Mouse (Mus musculus): ENCODE results near the gene Rtn3.

Gene Rtn3

GRCm38 (mm10) chr19:7487680-7488079 is 4.6 kb upstream of the Rtn3 start:
- DNase-seq (ENCODE audit: low read depth, low spot score): peak; percentile 63

GRCm38 (mm10) chr19:7484076-7484475 is 995 bp upstream of the Rtn3 start:
- DNase-seq (ENCODE audit: low read depth, low spot score): peak; percentile 68

- peak; percentile 94 for DNase-seq (ENCODE audit: low read depth, low spot score)
These were observed 416 bp upstream of the Rtn3 start for GRCm38 (mm10) chr19:7483512-7483882.

GRCm38 (mm10) chr19:7482266-7482598 is 849 bp downstream of the Rtn3 start:
- DNase-seq (ENCODE audit: low read depth, low spot score): no peak

GRCm38 (mm10) chr19:7481541-7482265 is 1.4 kb downstream of the Rtn3 start:
- peak; percentile 61 for DNase-seq (ENCODE audit: low read depth, low spot score)

- DNase-seq (ENCODE audit: low read depth, low spot score): no peak
These were observed 3.3 kb downstream of the Rtn3 start for GRCm38 (mm10) chr19:7479751-7480248.

- DNase-seq (ENCODE audit: low read depth, low spot score): no peak
These were observed 12.4 kb downstream of the Rtn3 start for GRCm38 (mm10) chr19:7470643-7471042.

- no peak for DNase-seq (ENCODE audit: low read depth, low spot score)
These were observed 15.2 kb downstream of the Rtn3 start for GRCm38 (mm10) chr19:7467915-7468314.

- no peak for DNase-seq (ENCODE audit: low read depth, low spot score)
These were observed 23.7 kb downstream of the Rtn3 start for GRCm38 (mm10) chr19:7459370-7459769.

- no peak for DNase-seq (ENCODE audit: low read depth, low spot score)
These were observed 24.2 kb downstream of the Rtn3 start for GRCm38 (mm10) chr19:7458901-7459300.

GRCm38 (mm10) chr19:7456803-7457202 is 26.3 kb downstream of the Rtn3 start:
- DNase-seq (ENCODE audit: low read depth, low spot score): no peak

- DNase-seq (ENCODE audit: low read depth, low spot score): no peak
These were observed 37.5 kb downstream of the Rtn3 start for GRCm38 (mm10) chr19:7445596-7445995.

GRCm38 (mm10) chr19:7445105-7445504 is 38.0 kb downstream of the Rtn3 start:
- no peak for DNase-seq (ENCODE audit: low read depth, low spot score)

GRCm38 (mm10) chr19:7441493-7441892 is 41.6 kb downstream of the Rtn3 start:
- peak; percentile 60 for DNase-seq (ENCODE audit: low read depth, low spot score)

- DNase-seq (ENCODE audit: low read depth, low spot score): peak; percentile 56
These were observed 44.8 kb downstream of the Rtn3 start for GRCm38 (mm10) chr19:7438295-7438694.

GRCm38 (mm10) chr19:7436061-7436970 is 46.8 kb downstream of the Rtn3 start:
- peak; percentile 71 for DNase-seq (ENCODE audit: low read depth, low spot score)

- DNase-seq (ENCODE audit: low read depth, low spot score): no peak
These were observed 48.2 kb downstream of the Rtn3 start for GRCm38 (mm10) chr19:7434887-7435286.

GRCm38 (mm10) chr19:7425398-7425775 is 57.7 kb downstream of the Rtn3 start:
- no peak for DNase-seq (ENCODE audit: low read depth, low spot score)

GRCm38 (mm10) chr19:7424590-7425397 is 58.3 kb downstream of the Rtn3 start:
- no peak for DNase-seq (ENCODE audit: low read depth, low spot score)

GRCm38 (mm10) chr19:7424131-7424530 is 59.0 kb downstream of the Rtn3 start:
- no peak for DNase-seq (ENCODE audit: low read depth, low spot score)

GRCm38 (mm10) chr19:7423656-7424030 is 59.4 kb downstream of the Rtn3 start:
- DNase-seq (ENCODE audit: low read depth, low spot score): no peak
